Mouse (Mus musculus): ENCODE data around the gene Msln. TPM values are rescaled to one million over a fixed set of nuclear protein-coding genes. Genes with fewer than 3 reads are reported as not detected.

The Msln gene
- polyA plus RNA-seq, 1 experiment from 2014 or later: not detected

Small RNA genes within 50 kb of the gene (microRNA-seq; reads per million reads assigned to microRNA genes)
- gene Gm25083 (not detected), gene Mir6966 (not detected)

Other genes with a start within 250 kb of the Msln start
- 10.1 and 11.1 TPM in 2 replicates for gene Sox8, start 183.7 kb downstream of the Msln start, polyA plus RNA-seq (2016; fragmentation: Nextera tagmentation; extraction: Ambion mirVana)
- 27.9 and 28.9 TPM in 2 replicates for gene Lmf1, start 175.3 kb downstream of the Msln start, polyA plus RNA-seq (2016; fragmentation: Nextera tagmentation; extraction: Ambion mirVana)
- 0.74 and 1.3 TPM in 2 replicates for gene Gng13, start 37.2 kb downstream of the Msln start, polyA plus RNA-seq (2016; fragmentation: Nextera tagmentation; extraction: Ambion mirVana)
- gene Chtf18, start 27.0 kb downstream of the Msln start, polyA plus RNA-seq (2016; fragmentation: Nextera tagmentation; extraction: Ambion mirVana): 48.3 and 49.5 TPM in 2 replicates
- gene Rpusd1, start 26.7 kb downstream of the Msln start, polyA plus RNA-seq (2016; fragmentation: Nextera tagmentation; extraction: Ambion mirVana): 21.6 and 22.4 TPM in 2 replicates
- not detected in 2 replicates for gene Mslnl, start 18.3 kb downstream of the Msln start, polyA plus RNA-seq (2016; fragmentation: Nextera tagmentation; extraction: Ambion mirVana)
- 24.9 TPM in 2 replicates for gene Narfl, start 19.4 kb upstream of the Msln start, polyA plus RNA-seq (2016; fragmentation: Nextera tagmentation; extraction: Ambion mirVana)
- gene Haghl, start 31.3 kb upstream of the Msln start, polyA plus RNA-seq (2016; fragmentation: Nextera tagmentation; extraction: Ambion mirVana): 89.8 and 97.7 TPM in 2 replicates
- 0.13 and 0.39 TPM in 2 replicates for gene Ccdc78, start 32.2 kb upstream of the Msln start, polyA plus RNA-seq (2016; fragmentation: Nextera tagmentation; extraction: Ambion mirVana)
- gene Fam173a, start 38.5 kb upstream of the Msln start, polyA plus RNA-seq (2016; fragmentation: Nextera tagmentation; extraction: Ambion mirVana): 68.3 and 71.7 TPM in 2 replicates
- gene AC134908.4, start 41.3 kb upstream of the Msln start, polyA plus RNA-seq (2016; fragmentation: Nextera tagmentation; extraction: Ambion mirVana): 0.49 TPM in 1 of 2 replicates, not detected in the other
- gene Metrn, start 42.8 kb upstream of the Msln start, polyA plus RNA-seq (2016; fragmentation: Nextera tagmentation; extraction: Ambion mirVana): 50.5 and 52.1 TPM in 2 replicates
- gene Fbxl16, start 54.7 kb upstream of the Msln start, polyA plus RNA-seq (2016; fragmentation: Nextera tagmentation; extraction: Ambion mirVana): 2.2 and 2.4 TPM in 2 replicates
- gene Wdr24, start 69.2 kb upstream of the Msln start, polyA plus RNA-seq (2016; fragmentation: Nextera tagmentation; extraction: Ambion mirVana): 28.4 and 30.9 TPM in 2 replicates
- 56.4 and 63.4 TPM in 2 replicates for gene Jmjd8, start 74.5 kb upstream of the Msln start, polyA plus RNA-seq (2016; fragmentation: Nextera tagmentation; extraction: Ambion mirVana)
- 313 TPM in 2 replicates for gene Stub1, start 79.0 kb upstream of the Msln start, polyA plus RNA-seq (2016; fragmentation: Nextera tagmentation; extraction: Ambion mirVana)
- 1.4 and 1.7 TPM in 2 replicates for gene Rhbdl1, start 82.9 kb upstream of the Msln start, polyA plus RNA-seq (2016; fragmentation: Nextera tagmentation; extraction: Ambion mirVana)
- gene Gm20683, start 87.4 kb upstream of the Msln start, polyA plus RNA-seq (2016; fragmentation: Nextera tagmentation; extraction: Ambion mirVana): 1.6 and 2.0 TPM in 2 replicates
- 23.6 and 26.9 TPM in 2 replicates for gene Rhot2, start 90.5 kb upstream of the Msln start, polyA plus RNA-seq (2016; fragmentation: Nextera tagmentation; extraction: Ambion mirVana)
- 37.3 and 45.5 TPM in 2 replicates for gene Wdr90, start 107.1 kb upstream of the Msln start, polyA plus RNA-seq (2016; fragmentation: Nextera tagmentation; extraction: Ambion mirVana)
- gene Mcrip2, start 114.4 kb upstream of the Msln start, polyA plus RNA-seq (2016; fragmentation: Nextera tagmentation; extraction: Ambion mirVana): 8.5 and 9.9 TPM in 2 replicates
- gene Mettl26, start 120.7 kb upstream of the Msln start, polyA plus RNA-seq (2016; fragmentation: Nextera tagmentation; extraction: Ambion mirVana): 56.1 and 60.1 TPM in 2 replicates
- 0.45 and 0.54 TPM in 2 replicates for gene Wfikkn1, start 126.5 kb upstream of the Msln start, polyA plus RNA-seq (2016; fragmentation: Nextera tagmentation; extraction: Ambion mirVana)
- 35.7 and 39.1 TPM in 2 replicates for gene Rab40c, start 165.3 kb upstream of the Msln start, polyA plus RNA-seq (2016; fragmentation: Nextera tagmentation; extraction: Ambion mirVana)
- gene Pigq, start 190.6 kb upstream of the Msln start, polyA plus RNA-seq (2016; fragmentation: Nextera tagmentation; extraction: Ambion mirVana): 47.3 and 52.4 TPM in 2 replicates
- 0.13 and 0.74 TPM in 2 replicates for gene Nhlrc4, start 190.6 kb upstream of the Msln start, polyA plus RNA-seq (2016; fragmentation: Nextera tagmentation; extraction: Ambion mirVana)
- 0.10 and 0.27 TPM in 2 replicates for gene A930017K11Rik, start 198.2 kb upstream of the Msln start, polyA plus RNA-seq (2016; fragmentation: Nextera tagmentation; extraction: Ambion mirVana)
- 32.8 and 33.9 TPM in 2 replicates for gene Capn15, start 231.4 kb upstream of the Msln start, polyA plus RNA-seq (2016; fragmentation: Nextera tagmentation; extraction: Ambion mirVana)

All from limb, embryonic 12.5 days (tissue).